Mouse (Mus musculus) kidney, postnatal 14 days (tissue): ENCODE measurements around the gene Lrig3.

Experiments used
- DNase-seq: peaks from one replicate; pipeline ENCODE4 v3.0.0; 2022; ENCODE audit warnings: mixed read lengths

Gene Lrig3

GRCm38 (mm10) chr10:125966481-125967251, 698 bp downstream of the Lrig3 start:
- peak; percentile 35 for DNase-seq

DNA sequence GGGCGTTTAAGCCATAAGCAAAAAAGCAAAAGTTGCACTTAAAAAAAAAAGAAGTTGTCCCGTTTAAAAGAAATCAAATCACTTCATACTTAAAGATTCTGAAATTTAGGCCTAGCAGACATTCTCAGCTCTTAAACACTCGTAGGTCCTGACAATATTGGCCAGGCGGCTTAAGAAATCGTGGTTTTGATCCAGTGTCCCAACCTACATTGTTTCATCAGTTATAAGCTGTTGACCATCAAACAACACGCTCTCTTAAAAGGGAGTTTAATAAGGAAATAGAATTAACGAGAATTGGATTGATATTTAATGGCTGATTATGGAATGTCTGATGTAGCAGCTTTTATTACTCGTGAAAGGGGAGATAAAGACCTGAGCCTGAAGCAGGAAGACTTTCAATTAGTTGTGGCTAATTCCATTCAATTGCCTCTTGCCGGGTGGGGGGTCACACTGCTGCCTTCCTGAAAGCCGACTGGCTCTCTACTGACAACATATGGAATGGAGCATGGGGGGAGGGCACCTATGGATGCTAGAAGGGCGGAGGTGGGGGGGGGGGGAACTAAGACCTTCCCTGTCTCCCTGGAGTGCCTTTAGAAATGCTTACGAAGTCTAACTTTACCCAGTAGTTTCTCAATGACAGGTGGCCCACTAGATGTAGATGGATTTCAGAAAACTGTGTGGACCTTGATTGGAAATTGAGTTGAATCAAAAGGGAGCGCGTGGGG, 1.6 kb downstream of the Lrig3 start:
- no peak for DNase-seq

DNA sequence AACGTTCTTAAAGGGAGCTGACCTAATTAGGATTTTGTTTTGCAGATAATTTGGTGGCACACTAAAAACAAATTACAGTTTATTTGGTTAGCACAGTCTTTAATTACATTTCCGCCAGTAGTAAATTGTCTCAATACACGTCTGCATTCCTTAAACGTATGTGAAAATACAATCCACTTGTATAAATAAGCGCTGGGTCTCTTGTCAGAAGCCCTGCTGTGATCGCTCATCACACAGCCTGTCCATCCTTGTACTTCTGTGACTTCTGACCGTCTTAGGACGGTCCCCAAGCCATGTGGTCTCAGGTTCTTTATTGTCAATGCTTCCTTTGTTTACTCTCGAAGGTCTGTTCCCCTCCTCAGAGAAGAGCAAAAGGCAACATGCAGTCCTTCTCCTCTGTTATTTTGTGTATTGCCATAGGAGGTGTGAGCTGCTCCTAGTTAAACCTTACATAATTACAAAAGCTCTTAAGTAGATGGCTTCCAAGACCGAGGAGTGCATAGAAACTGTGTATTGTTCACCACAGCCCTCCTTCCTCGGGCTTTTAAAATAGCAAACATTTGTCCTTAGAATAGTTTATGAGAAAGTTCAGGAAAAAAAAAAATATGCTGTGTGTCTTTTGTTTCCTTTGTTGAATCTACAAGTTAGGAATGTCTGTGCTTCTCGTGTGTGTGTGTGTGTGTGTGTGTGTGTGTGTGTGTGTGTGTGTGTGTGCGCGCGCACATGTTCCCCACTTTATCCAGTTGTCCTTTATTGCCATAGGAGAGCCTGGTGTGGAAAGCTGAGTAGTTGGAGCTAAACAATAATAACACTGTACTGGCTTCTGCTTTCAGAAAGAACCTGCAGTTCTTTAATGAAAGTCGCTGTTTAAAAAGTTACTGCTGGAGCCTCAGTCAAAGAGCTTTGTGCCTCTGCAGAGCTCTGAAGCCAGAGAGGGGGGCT, 2.5 kb downstream of the Lrig3 start:
- peak; percentile 33 for DNase-seq

GRCm38 (mm10) chr10:125969133-125969490, 3.1 kb downstream of the Lrig3 start:
- peak; percentile 47 for DNase-seq

GRCm38 (mm10) chr10:125970031-125970430, 4.1 kb downstream of the Lrig3 start:
- DNase-seq: no peak

GRCm38 (mm10) chr10:125970500-125970899, 4.5 kb downstream of the Lrig3 start:
- peak; percentile 36 for DNase-seq

GRCm38 (mm10) chr10:125973726-125974125, 7.8 kb downstream of the Lrig3 start:
- DNase-seq: no peak

GRCm38 (mm10) chr10:125981938-125982337, 16.0 kb downstream of the Lrig3 start:
- no peak for DNase-seq

DNA sequence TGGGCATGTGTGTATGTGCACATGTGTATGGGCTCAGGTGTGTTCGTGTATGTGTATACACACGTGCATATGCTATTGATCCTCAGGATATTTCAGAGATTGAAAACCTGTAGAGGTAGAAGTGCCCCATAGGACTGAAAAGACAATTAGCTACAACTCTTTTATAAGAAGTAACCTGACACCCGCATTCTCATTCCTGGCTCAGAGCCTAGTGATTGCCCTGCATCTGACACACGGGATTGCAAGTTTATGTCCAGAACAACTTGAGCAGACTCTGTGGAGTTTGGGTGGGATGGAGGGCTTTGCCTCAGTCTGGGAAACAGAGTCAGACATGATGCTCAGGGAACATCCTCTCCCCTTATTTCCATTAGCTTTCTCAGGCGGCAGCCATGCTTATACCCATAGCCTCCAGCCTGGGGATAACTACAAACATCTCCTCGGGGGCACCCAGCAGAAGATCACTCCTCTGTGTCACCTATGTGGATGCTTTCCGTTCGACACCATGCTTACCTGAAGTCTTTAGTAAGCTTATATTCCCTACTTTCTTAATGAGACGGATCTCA, 18.6 kb downstream of the Lrig3 start:
- DNase-seq: no peak

DNA sequence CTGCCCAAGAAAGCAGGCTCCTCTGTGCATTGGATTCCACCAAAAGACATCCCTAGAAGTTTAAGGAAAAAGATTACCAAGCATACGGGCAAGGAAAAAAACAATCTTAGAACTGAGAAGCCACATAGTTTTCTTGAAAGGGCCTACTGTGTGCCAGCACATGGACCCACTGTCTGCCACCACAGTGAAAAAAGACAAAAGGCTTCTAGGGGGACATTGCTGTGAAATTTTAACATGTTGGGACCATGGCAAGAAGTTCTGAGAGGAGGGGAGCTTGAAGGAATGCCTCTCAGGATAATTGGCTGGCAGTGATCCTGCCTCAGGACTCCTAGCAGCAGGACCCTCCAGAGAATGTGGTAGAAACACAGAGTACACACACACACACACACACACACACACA, 19.8 kb downstream of the Lrig3 start:
- DNase-seq: no peak

DNA sequence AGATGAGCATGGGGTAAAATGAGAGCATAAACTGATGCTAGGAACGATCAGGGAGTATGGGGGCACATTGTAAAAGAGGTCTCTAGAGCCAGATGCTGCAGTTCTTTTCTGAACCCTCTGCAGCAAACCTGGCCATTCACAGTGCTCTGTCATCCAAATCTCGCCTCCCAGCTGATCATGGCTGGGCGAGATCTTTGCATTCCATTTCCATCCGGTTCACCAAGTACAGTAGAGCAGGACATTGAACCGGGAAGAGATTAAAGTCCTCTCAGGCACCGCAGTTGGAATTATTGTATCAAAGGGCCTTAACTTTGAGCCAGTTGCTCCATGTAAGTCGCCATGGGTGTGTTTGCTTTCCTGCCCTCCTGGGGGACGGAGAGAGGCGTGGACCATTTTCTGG, 20.5 kb downstream of the Lrig3 start:
- no peak for DNase-seq

GRCm38 (mm10) chr10:125987307-125987706, 21.3 kb downstream of the Lrig3 start:
- DNase-seq: no peak

DNA sequence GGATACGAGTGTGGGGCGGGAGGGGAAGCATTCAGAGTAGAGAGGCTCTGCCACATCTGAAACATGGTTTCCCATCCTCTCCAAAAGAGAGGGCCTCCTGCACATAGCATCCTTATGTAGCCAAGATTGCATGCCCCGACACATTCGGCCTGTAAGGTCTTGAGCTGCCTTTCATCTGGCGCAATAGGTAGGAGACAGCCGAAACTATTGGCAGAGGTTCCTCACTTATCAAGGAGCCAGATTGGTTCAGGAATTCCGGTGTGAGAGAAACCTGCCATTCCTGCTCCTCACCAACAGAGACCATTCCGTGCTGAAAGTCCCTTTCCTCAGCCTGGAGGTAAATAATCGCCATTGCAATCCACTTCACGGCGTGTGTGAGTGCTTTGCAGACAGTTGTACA, 22.1 kb downstream of the Lrig3 start:
- DNase-seq: no peak

GRCm38 (mm10) chr10:125989890-125990289, 23.9 kb downstream of the Lrig3 start:
- DNase-seq: no peak

DNA sequence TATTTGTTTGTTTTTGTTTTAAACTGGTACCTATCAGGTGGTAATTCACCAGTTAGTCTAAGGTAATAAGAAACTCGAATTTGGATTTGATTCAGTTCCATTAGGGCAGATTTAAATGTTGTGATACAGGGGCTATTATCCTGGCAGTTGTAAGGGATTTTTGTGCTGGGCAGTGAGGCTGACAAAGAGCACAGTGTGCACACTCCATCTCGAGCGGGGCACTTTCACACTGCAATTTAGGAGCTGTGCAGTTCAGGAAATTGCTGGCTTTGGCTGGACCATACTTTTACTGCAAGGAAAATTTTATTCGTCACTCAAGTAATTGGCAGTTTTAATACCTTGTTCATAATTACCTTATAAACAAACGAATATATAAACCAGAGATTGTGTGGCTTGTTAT, 24.4 kb downstream of the Lrig3 start:
- no peak for DNase-seq

GRCm38 (mm10) chr10:125991819-125992218, 25.9 kb downstream of the Lrig3 start:
- no peak for DNase-seq

DNA sequence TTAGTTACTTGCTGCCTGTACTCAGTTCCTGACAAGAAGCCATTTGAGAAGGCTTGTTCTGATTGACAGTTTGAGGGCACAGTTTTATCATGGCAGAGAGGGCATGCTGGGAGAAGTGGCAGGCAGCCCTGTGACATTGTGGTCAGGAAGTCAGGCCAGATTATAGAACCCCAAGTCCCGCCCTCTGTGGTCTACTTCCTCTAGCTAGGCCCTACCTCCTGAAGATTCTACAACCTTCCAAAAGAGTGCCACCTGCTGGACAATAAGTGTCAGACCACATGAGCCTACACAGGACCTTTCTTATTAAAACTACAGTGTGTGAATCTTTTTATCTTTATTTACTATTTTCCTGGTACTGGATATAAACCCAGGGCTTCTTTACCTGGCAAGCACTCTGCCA, 28.9 kb downstream of the Lrig3 start:
- DNase-seq: peak; percentile 56

- DNase-seq: no peak
Measured at GRCm38 (mm10) chr10:125995701-125996100, 29.7 kb downstream of the Lrig3 start.

GRCm38 (mm10) chr10:125996989-125997388, 31.0 kb downstream of the Lrig3 start:
- DNase-seq: peak; percentile 22

DNA sequence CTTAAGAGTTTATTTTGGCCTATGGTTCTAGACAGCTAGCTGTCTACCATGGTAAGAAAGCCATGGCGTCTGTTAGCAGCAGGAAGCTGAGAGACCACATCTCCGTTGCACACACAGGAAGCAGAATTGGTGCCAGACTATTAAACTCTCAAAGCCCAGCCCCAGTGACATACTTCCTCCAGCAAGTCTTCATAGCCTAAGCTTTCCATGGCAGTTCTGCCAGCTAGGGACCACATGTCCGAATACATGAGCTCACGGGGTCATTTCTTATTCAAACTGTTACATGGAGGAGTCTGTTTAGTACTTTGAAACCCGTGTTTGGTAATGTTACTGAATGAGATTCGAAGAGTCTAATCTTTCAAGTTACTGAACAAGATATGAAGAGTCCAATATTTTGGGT, 33.6 kb downstream of the Lrig3 start:
- DNase-seq: no peak

GRCm38 (mm10) chr10:126000861-126001390, 35.0 kb downstream of the Lrig3 start:
- no peak for DNase-seq

- DNase-seq: peak; percentile 23
Measured at GRCm38 (mm10) chr10:126002081-126002755, 36.2 kb downstream of the Lrig3 start.
